Mouse (Mus musculus): ENCODE data around the gene Cmya5. TPM values are rescaled to one million over a fixed set of nuclear protein-coding genes. Genes with fewer than 3 reads are reported as not detected.

The Cmya5 gene
- polyA plus RNA-seq, 1 experiment from 2014 or later: 0.01 TPM

GRCm38 (mm10) chr13:93051483-93051882, 93.0 kb downstream of the Cmya5 start:
- DNase-seq (ENCODE audit: low spot score): no peak
- WGBS: 77% methylated on average over 5 of the region's 5 CpGs
- no peaks in the 10 kb centered on the region for H3K27me3 ChIP-seq (replicated peaks; ENCODE audit: low read depth, poor library complexity, severe bottlenecking)
- H3K36me3 ChIP-seq (replicated peaks): no peaks in the 10 kb centered on the region
- H3K27ac ChIP-seq (replicated peaks): no peak overlapping the region
- H3K4me3 ChIP-seq: no peak overlapping the region
- no peaks in the 10 kb centered on the region for H3K4me1 ChIP-seq
- H3K9me3 ChIP-seq: no peaks in the 10 kb centered on the region

GRCm38 (mm10) chr13:93041021-93041420, 103.5 kb downstream of the Cmya5 start:
- H3K27ac ChIP-seq (replicated peaks): no peak overlapping the region
- H3K36me3 ChIP-seq (replicated peaks): no peaks in the 10 kb centered on the region
- no peak overlapping the region for H3K4me3 ChIP-seq
- WGBS: 86% methylated on average over 9 of the region's 9 CpGs
- no peaks in the 10 kb centered on the region for H3K27me3 ChIP-seq (replicated peaks; ENCODE audit: low read depth, poor library complexity, severe bottlenecking)
- no peaks in the 10 kb centered on the region for H3K4me1 ChIP-seq
- no peak for DNase-seq (ENCODE audit: low spot score)
- H3K9me3 ChIP-seq: no peaks in the 10 kb centered on the region

- H3K4me1 ChIP-seq: no peaks in the 10 kb centered on the region
- no peaks in the 10 kb centered on the region for H3K36me3 ChIP-seq (replicated peaks)
- 0 out of 2 replicates have a peak overlapping the region, but pooled peaks have one; percentile 20 for H3K27ac ChIP-seq (replicated peaks)
- no peak overlapping the region for H3K4me3 ChIP-seq
- DNase-seq (ENCODE audit: low spot score): no peak
- 53% methylated on average over 4 of the region's 4 CpGs for WGBS
- H3K27me3 ChIP-seq (replicated peaks; ENCODE audit: low read depth, poor library complexity, severe bottlenecking): no peaks in the 10 kb centered on the region
- H3K9me3 ChIP-seq: no peaks in the 10 kb centered on the region
These were observed 108.3 kb downstream of the Cmya5 start for GRCm38 (mm10) chr13:93036218-93036617.

- DNase-seq (ENCODE audit: low spot score): no peak
- H3K27ac ChIP-seq (replicated peaks): no peak overlapping the region
- no peaks in the 10 kb centered on the region for H3K27me3 ChIP-seq (replicated peaks; ENCODE audit: low read depth, poor library complexity, severe bottlenecking)
- peaks cover 7% of the 10 kb centered on the region; the same call in 1 of the 2 replicates for H3K9me3 ChIP-seq
- H3K4me3 ChIP-seq: no peak overlapping the region
- WGBS: 84% methylated on average over 4 of the region's 4 CpGs
- no peaks in the 10 kb centered on the region for H3K4me1 ChIP-seq
- no peaks in the 10 kb centered on the region for H3K36me3 ChIP-seq (replicated peaks)
These were observed 115.2 kb downstream of the Cmya5 start for GRCm38 (mm10) chr13:93029337-93029736.

GRCm38 (mm10) chr13:93024837-93025236, 119.7 kb downstream of the Cmya5 start:
- peaks cover 7% of the 10 kb centered on the region; the same call in 1 of the 2 replicates for H3K9me3 ChIP-seq
- no peaks in the 10 kb centered on the region for H3K27me3 ChIP-seq (replicated peaks; ENCODE audit: low read depth, poor library complexity, severe bottlenecking)
- no peak overlapping the region for H3K27ac ChIP-seq (replicated peaks)
- H3K36me3 ChIP-seq (replicated peaks): no peaks in the 10 kb centered on the region
- DNase-seq (ENCODE audit: low spot score): no peak
- peaks cover 12% of the 10 kb centered on the region for H3K4me1 ChIP-seq
- WGBS: 65% methylated on average over 2 of the region's 2 CpGs
- no peak overlapping the region for H3K4me3 ChIP-seq

GRCm38 (mm10) chr13:93022158-93022557, 122.4 kb downstream of the Cmya5 start:
- no peak overlapping the region for H3K4me3 ChIP-seq
- 22% methylated on average over 1 of the region's 1 CpGs for WGBS

GRCm38 (mm10) chr13:93012952-93013351, 131.6 kb downstream of the Cmya5 start:
- H3K36me3 ChIP-seq (replicated peaks): no peaks in the 10 kb centered on the region
- DNase-seq (ENCODE audit: low spot score): no peak
- no peaks in the 10 kb centered on the region for H3K27me3 ChIP-seq (replicated peaks; ENCODE audit: low read depth, poor library complexity, severe bottlenecking)
- 82% methylated on average over 8 of the region's 8 CpGs for WGBS
- no peaks in the 10 kb centered on the region for H3K4me1 ChIP-seq
- H3K27ac ChIP-seq (replicated peaks): no peak overlapping the region
- no peaks in the 10 kb centered on the region for H3K9me3 ChIP-seq
- H3K4me3 ChIP-seq: no peak overlapping the region

More at GRCm38 (mm10) chr13:93022158-93022557, 122.4 kb downstream of the Cmya5 start:
- no peak for DNase-seq (ENCODE audit: low spot score)
- Histone ChIP-seq H3K27me3 (replicated peaks; ENCODE audit: low read depth, poor library complexity, severe bottlenecking) (no peaks in the 10 kb centered on the region), H3K9me3 (no peaks in the 10 kb centered on the region), H3K36me3 (replicated peaks) (no peaks in the 10 kb centered on the region), H3K27ac (replicated peaks) (no peak overlapping the region), H3K4me1 (peaks cover 12% of the 10 kb centered on the region)

- 93% methylated on average over 4 of the region's 4 CpGs for WGBS
These were observed 133.2 kb downstream of the Cmya5 start for GRCm38 (mm10) chr13:93011315-93011714.

GRCm38 (mm10) chr13:93010524-93010923, 134.0 kb downstream of the Cmya5 start:
- Histone ChIP-seq H3K27ac (replicated peaks) (no peak overlapping the region), H3K27me3 (replicated peaks; ENCODE audit: low read depth, poor library complexity, severe bottlenecking) (no peaks in the 10 kb centered on the region), H3K9me3 (no peaks in the 10 kb centered on the region), H3K4me3 (no peak overlapping the region), H3K36me3 (replicated peaks) (no peaks in the 10 kb centered on the region), H3K4me1 (no peaks in the 10 kb centered on the region)
- 84% methylated on average over 7 of the region's 7 CpGs for WGBS
- no peak for DNase-seq (ENCODE audit: low spot score)

More at GRCm38 (mm10) chr13:93011315-93011714, 133.2 kb downstream of the Cmya5 start:
- no peak overlapping the region for H3K27ac ChIP-seq (replicated peaks)
- H3K27me3 ChIP-seq (replicated peaks; ENCODE audit: low read depth, poor library complexity, severe bottlenecking): no peaks in the 10 kb centered on the region
- no peak for DNase-seq (ENCODE audit: low spot score)
- H3K4me3 ChIP-seq: no peak overlapping the region
- H3K9me3 ChIP-seq: no peaks in the 10 kb centered on the region
- H3K36me3 ChIP-seq (replicated peaks): no peaks in the 10 kb centered on the region
- no peaks in the 10 kb centered on the region for H3K4me1 ChIP-seq

GRCm38 (mm10) chr13:93007078-93007477, 137.4 kb downstream of the Cmya5 start:
- Histone ChIP-seq H3K4me3 (no peak overlapping the region), H3K27ac (replicated peaks) (no peak overlapping the region), H3K9me3 (no peaks in the 10 kb centered on the region), H3K36me3 (replicated peaks) (no peaks in the 10 kb centered on the region), H3K4me1 (no peaks in the 10 kb centered on the region), H3K27me3 (replicated peaks; ENCODE audit: low read depth, poor library complexity, severe bottlenecking) (no peaks in the 10 kb centered on the region)
- WGBS: 81% methylated on average over 4 of the region's 4 CpGs
- DNase-seq (ENCODE audit: low spot score): no peak

GRCm38 (mm10) chr13:93006347-93006746, 138.2 kb downstream of the Cmya5 start:
- WGBS: 88% methylated on average over 4 of the region's 4 CpGs
- H3K4me3 ChIP-seq: no peak overlapping the region
- no peak overlapping the region for H3K27ac ChIP-seq (replicated peaks)
- H3K27me3 ChIP-seq (replicated peaks; ENCODE audit: low read depth, poor library complexity, severe bottlenecking): no peaks in the 10 kb centered on the region
- H3K9me3 ChIP-seq: no peaks in the 10 kb centered on the region
- no peak for DNase-seq (ENCODE audit: low spot score)
- no peaks in the 10 kb centered on the region for H3K36me3 ChIP-seq (replicated peaks)
- H3K4me1 ChIP-seq: no peaks in the 10 kb centered on the region

GRCm38 (mm10) chr13:93004003-93004402, 140.5 kb downstream of the Cmya5 start:
- no peak for DNase-seq (ENCODE audit: low spot score)
- H3K36me3 ChIP-seq (replicated peaks): no peaks in the 10 kb centered on the region
- H3K27me3 ChIP-seq (replicated peaks; ENCODE audit: low read depth, poor library complexity, severe bottlenecking): no peaks in the 10 kb centered on the region
- 83% methylated on average over 6 of the region's 6 CpGs for WGBS
- no peaks in the 10 kb centered on the region for H3K4me1 ChIP-seq
- no peak overlapping the region for H3K4me3 ChIP-seq
- H3K9me3 ChIP-seq: no peaks in the 10 kb centered on the region
- no peak overlapping the region for H3K27ac ChIP-seq (replicated peaks)

GRCm38 (mm10) chr13:93002456-93002855, 142.1 kb downstream of the Cmya5 start:
- no peak overlapping the region for H3K27ac ChIP-seq (replicated peaks)
- H3K36me3 ChIP-seq (replicated peaks): no peaks in the 10 kb centered on the region
- H3K9me3 ChIP-seq: no peaks in the 10 kb centered on the region
- H3K27me3 ChIP-seq (replicated peaks; ENCODE audit: low read depth, poor library complexity, severe bottlenecking): no peaks in the 10 kb centered on the region
- 71% methylated on average over 2 of the region's 2 CpGs for WGBS
- H3K4me1 ChIP-seq: no peaks in the 10 kb centered on the region
- no peak for DNase-seq (ENCODE audit: low spot score)
- no peak overlapping the region for H3K4me3 ChIP-seq
